Mouse (Mus musculus) neural tube, embryonic 12.5 days (tissue): Measurements from ENCODE around the gene Usp3. TPM values are rescaled to one million over a fixed set of nuclear protein-coding genes. Genes with fewer than 3 reads are reported as not detected.

Source experiments
- ATAC-seq: fragments of 200-750 bp; cut with Nextera tagmentation; 2 replicates; pipeline ENCODE4 v1.8.0; 2017; ENCODE audit warnings: low read depth, mild to moderate bottlenecking, moderate TSS enrichment, moderate library complexity; ENCODE audit not compliant: low FRiP score
- H3K27ac ChIP-seq: fragments of 300-500 bp; sonication (generic); 2 replicates; pipeline ENCODE4 v1.5.1; 2016
- H3K27me3 ChIP-seq: fragments of 300-500 bp; sonication (generic); replicated peaks from 2 replicates; pipeline ENCODE4 v1.6.1; 2016; ENCODE audit warnings: mild to moderate bottlenecking
- H3K36me3 ChIP-seq: fragments of 300-500 bp; sonication (generic); 2 replicates; pipeline ENCODE4 v1.6.1; 2016; ENCODE audit warnings: mild to moderate bottlenecking
- H3K4me1 ChIP-seq: fragments of 300-500 bp; sonication (generic); 2 replicates; pipeline ENCODE4 v1.6.1; 2016
- H3K4me2 ChIP-seq: fragments of 300-500 bp; sonication (generic); replicated peaks from 2 replicates; pipeline ENCODE4 v1.6.1; 2016; ENCODE audit warnings: mild to moderate bottlenecking
- H3K4me3 ChIP-seq: fragments of 300-500 bp; sonication (generic); 2 replicates; pipeline ENCODE4 v1.5.1; 2016
- H3K9ac ChIP-seq: fragments of 300-500 bp; sonication (generic); 2 replicates; pipeline ENCODE4 v1.6.1; 2016; ENCODE audit warnings: mild to moderate bottlenecking
- H3K9me3 ChIP-seq: fragments of 300-500 bp; sonication (generic); 2 replicates; pipeline ENCODE4 v1.6.1; 2016; ENCODE audit warnings: mild to moderate bottlenecking
- WGBS: fragments of 180-500 bp; shearing (Covaris S2); methylation state at CpG from one replicate; pipeline ENCODE4 v1.1.7; 2016; 5-methylcytosine and 5-hydroxymethylcytosine counted together
- polyA plus RNA-seq: library from polyadenylated mRNA; unstranded; fragments of >200 nt; fragmentation: Nextera tagmentation; extraction: Ambion mirVana; gene quantifications from 2 replicates; pipeline ENCODE4 v1.2.1, GENCODE M21; 2016

Usp3 gene
- polyA plus RNA-seq, 1 experiment from 2014 or later: 93.9 TPM

GRCm38 (mm10) chr9:66584176-66584575 is 8.8 kb downstream of the Usp3 start:
- ATAC-seq: no peak

GRCm38 (mm10) chr9:66583244-66583643 is 9.7 kb downstream of the Usp3 start:
- no peaks in the 10 kb centered on the region for H3K27me3 ChIP-seq
- H3K4me2 ChIP-seq: no peak overlapping the region
- H3K9ac ChIP-seq: no peak overlapping the region
- no peaks in the 10 kb centered on the region; the same call in 1 of the 2 replicates for H3K4me1 ChIP-seq
- ATAC-seq: no peak
- no peak overlapping the region for H3K4me3 ChIP-seq
- no peak overlapping the region for H3K27ac ChIP-seq
- H3K9me3 ChIP-seq: no peaks in the 10 kb centered on the region
- H3K36me3 ChIP-seq: no peaks in the 10 kb centered on the region
- WGBS: 98% methylated on average over 1 of the region's 1 CpGs

More at GRCm38 (mm10) chr9:66584176-66584575, 8.8 kb downstream of the Usp3 start:
- Histone ChIP-seq H3K4me1 (no peaks in the 10 kb centered on the region; the same call in 1 of the 2 replicates), H3K27ac (no peak overlapping the region), H3K4me2 (no peak overlapping the region), H3K9ac (no peak overlapping the region), H3K36me3 (no peaks in the 10 kb centered on the region), H3K27me3 (no peaks in the 10 kb centered on the region), H3K4me3 (no peak overlapping the region), H3K9me3 (no peaks in the 10 kb centered on the region)

- Histone ChIP-seq H3K4me3 (no peak overlapping the region), H3K27ac (no peak overlapping the region), H3K9me3 (no peaks in the 10 kb centered on the region), H3K9ac (no peak overlapping the region), H3K36me3 (no peaks in the 10 kb centered on the region), H3K27me3 (no peaks in the 10 kb centered on the region), H3K4me1 (peaks cover 4% of the 10 kb centered on the region), H3K4me2 (no peak overlapping the region)
- WGBS: 89% methylated on average over 3 of the region's 3 CpGs
- ATAC-seq: no peak
Measured at GRCm38 (mm10) chr9:66581694-66582093, 11.2 kb downstream of the Usp3 start.

- Histone ChIP-seq H3K9me3 (no peaks in the 10 kb centered on the region), H3K4me1 (peaks cover 8% of the 10 kb centered on the region; the same call in 1 of the 2 replicates), H3K9ac (no peak overlapping the region), H3K4me2 (no peak overlapping the region), H3K4me3 (no peak overlapping the region), H3K36me3 (no peaks in the 10 kb centered on the region), H3K27ac (no peak overlapping the region), H3K27me3 (no peaks in the 10 kb centered on the region)
- ATAC-seq: no peak
- 100% methylated on average over 1 of the region's 1 CpGs for WGBS
Measured at GRCm38 (mm10) chr9:66580722-66581121, 12.2 kb downstream of the Usp3 start.

- WGBS: 93% methylated on average over 1 of the region's 1 CpGs
- no peaks in the 10 kb centered on the region for H3K36me3 ChIP-seq
- no peaks in the 10 kb centered on the region for H3K9me3 ChIP-seq
- peaks cover 15% of the 10 kb centered on the region; the same call in 1 of the 2 replicates for H3K4me1 ChIP-seq
- H3K27me3 ChIP-seq: no peaks in the 10 kb centered on the region
- no peak for ATAC-seq
- H3K27ac ChIP-seq: no peak overlapping the region
- H3K4me3 ChIP-seq: no peak overlapping the region
- H3K9ac ChIP-seq: no peak overlapping the region
- H3K4me2 ChIP-seq: no peak overlapping the region
Measured at GRCm38 (mm10) chr9:66575878-66576238, 17.1 kb downstream of the Usp3 start.

- no peaks in the 10 kb centered on the region for H3K27me3 ChIP-seq
- H3K9ac ChIP-seq: no peak overlapping the region
- no peak overlapping the region for H3K4me3 ChIP-seq
- 92% methylated on average over 1 of the region's 1 CpGs for WGBS
- H3K9me3 ChIP-seq: no peaks in the 10 kb centered on the region
- no peak for ATAC-seq
- no peak overlapping the region for H3K4me2 ChIP-seq
- no peaks in the 10 kb centered on the region for H3K36me3 ChIP-seq
- peaks cover 15% of the 10 kb centered on the region; the same call in 1 of the 2 replicates for H3K4me1 ChIP-seq
- H3K27ac ChIP-seq: no peak overlapping the region
Measured at GRCm38 (mm10) chr9:66575041-66575877, 17.7 kb downstream of the Usp3 start.

- Histone ChIP-seq H3K27ac (no peak overlapping the region), H3K4me1 (peaks cover 15% of the 10 kb centered on the region; the same call in 1 of the 2 replicates), H3K4me3 (no peak overlapping the region), H3K9me3 (no peaks in the 10 kb centered on the region), H3K9ac (no peak overlapping the region), H3K4me2 (no peak overlapping the region), H3K36me3 (no peaks in the 10 kb centered on the region), H3K27me3 (no peaks in the 10 kb centered on the region)
- 85% methylated on average over 4 of the region's 4 CpGs for WGBS
- no peak for ATAC-seq
Measured at GRCm38 (mm10) chr9:66571986-66572700, 20.8 kb downstream of the Usp3 start.

- no peaks in the 10 kb centered on the region for H3K9me3 ChIP-seq
- no peak overlapping the region for H3K27ac ChIP-seq
- no peaks in the 10 kb centered on the region for H3K36me3 ChIP-seq
- no peak overlapping the region for H3K9ac ChIP-seq
- no peak overlapping the region for H3K4me3 ChIP-seq
- ATAC-seq: no peak
- H3K27me3 ChIP-seq: no peaks in the 10 kb centered on the region
- H3K4me2 ChIP-seq: no peak overlapping the region
- WGBS: 87% methylated on average over 1 of the region's 1 CpGs
- H3K4me1 ChIP-seq: no peaks in the 10 kb centered on the region
Measured at GRCm38 (mm10) chr9:66562215-66562614, 30.7 kb downstream of the Usp3 start.

GRCm38 (mm10) chr9:66561496-66561895 is 31.4 kb downstream of the Usp3 start:
- 90% methylated on average over 2 of the region's 2 CpGs for WGBS
- H3K27ac ChIP-seq: no peak overlapping the region
- H3K4me2 ChIP-seq: no peak overlapping the region
- no peak for ATAC-seq
- no peaks in the 10 kb centered on the region for H3K4me1 ChIP-seq
- no peak overlapping the region for H3K4me3 ChIP-seq
- H3K27me3 ChIP-seq: no peaks in the 10 kb centered on the region
- no peaks in the 10 kb centered on the region for H3K9me3 ChIP-seq
- H3K36me3 ChIP-seq: no peaks in the 10 kb centered on the region
- H3K9ac ChIP-seq: no peak overlapping the region

- WGBS: 76% methylated on average over 1 of the region's 1 CpGs
- H3K27ac ChIP-seq: no peak overlapping the region
Measured at GRCm38 (mm10) chr9:66560728-66561127, 32.2 kb downstream of the Usp3 start.

GRCm38 (mm10) chr9:66560295-66560694 is 32.6 kb downstream of the Usp3 start:
- Histone ChIP-seq H3K9ac (no peak overlapping the region), H3K9me3 (no peaks in the 10 kb centered on the region), H3K36me3 (no peaks in the 10 kb centered on the region), H3K27me3 (no peaks in the 10 kb centered on the region), H3K27ac (no peak overlapping the region), H3K4me1 (no peaks in the 10 kb centered on the region), H3K4me2 (no peak overlapping the region), H3K4me3 (no peak overlapping the region)
- no peak for ATAC-seq
- WGBS: 31% methylated on average over 2 of the region's 2 CpGs

More at GRCm38 (mm10) chr9:66560728-66561127, 32.2 kb downstream of the Usp3 start:
- no peaks in the 10 kb centered on the region for H3K9me3 ChIP-seq
- H3K4me3 ChIP-seq: no peak overlapping the region
- ATAC-seq: no peak
- no peaks in the 10 kb centered on the region for H3K4me1 ChIP-seq
- H3K27me3 ChIP-seq: no peaks in the 10 kb centered on the region
- H3K36me3 ChIP-seq: no peaks in the 10 kb centered on the region
- H3K4me2 ChIP-seq: no peak overlapping the region
- H3K9ac ChIP-seq: no peak overlapping the region

GRCm38 (mm10) chr9:66558971-66559370 is 34.0 kb downstream of the Usp3 start:
- no peaks in the 10 kb centered on the region for H3K27me3 ChIP-seq
- no peak overlapping the region for H3K27ac ChIP-seq
- no peak for ATAC-seq

More at GRCm38 (mm10) chr9:66558971-66559370, 34.0 kb downstream of the Usp3 start:
- H3K9me3 ChIP-seq: no peaks in the 10 kb centered on the region
- WGBS: 97% methylated on average over 4 of the region's 4 CpGs
- no peak overlapping the region for H3K4me2 ChIP-seq
- H3K36me3 ChIP-seq: peaks cover 6% of the 10 kb centered on the region; the same call in 1 of the 2 replicates
- no peak overlapping the region for H3K9ac ChIP-seq
- no peak overlapping the region for H3K4me3 ChIP-seq
- no peaks in the 10 kb centered on the region for H3K4me1 ChIP-seq
